Mouse (Mus musculus): ENCODE measurements at regions not wholly inside any gene's neighbourhood (a gene's known extent, or its start where the extent isn't known, plus 50 kb on each side); places are given as distances from the start of the nearest gene placed in this dataset.
A peak's percentile ranks its signal among the peaks of the same experiment; 100 is the strongest.

- no peak overlapping the region for H3K27ac ChIP-seq (ENCODE audit: insufficient read depth, low read length)
- no peaks in the 10 kb centered on the region for H3K27me3 ChIP-seq (ENCODE audit: control insufficient read depth, insufficient read depth, low read length, poor library complexity, severe bottlenecking)
- H3K9me3 ChIP-seq (replicated peaks; ENCODE audit: control insufficient read depth, insufficient read depth, low read length, poor library complexity, severe bottlenecking), result no peaks in the 10 kb centered on the region
- H3K4me3 ChIP-seq (ENCODE audit: low read depth, low read length), result no peak overlapping the region
- H3K9ac ChIP-seq (ENCODE audit: low read depth, poor library complexity, severe bottlenecking), result no peak overlapping the region
- no peaks in the 10 kb centered on the region for H3K4me1 ChIP-seq (ENCODE audit: control insufficient read depth, insufficient read depth, low read length)
- TF ChIP-seq CTCF (IDR thresholded peaks at IDR 0.05; ENCODE audit: low read depth, low read length) (no peak), POLR2A (IDR thresholded peaks at IDR 0.05; ENCODE audit: insufficient read depth, low read length) (no peak), EP300 (IDR thresholded peaks at IDR 0.05; ENCODE audit: insufficient read depth, low read depth, low read length) (no peak)
- H3K36me3 ChIP-seq (ENCODE audit: control insufficient read depth, insufficient read depth, low read length, poor library complexity, severe bottlenecking), result no peaks in the 10 kb centered on the region
Measured at GRCm38 (mm10) chr13:47557196-47557974, 434.9 kb downstream of the Rnf144b start.

GRCm38 (mm10) chr13:47562836-47563235, 440.4 kb downstream of the Rnf144b start:
- Histone ChIP-seq H3K4me1 (ENCODE audit: control insufficient read depth, insufficient read depth, low read length) (no peaks in the 10 kb centered on the region), H3K36me3 (ENCODE audit: control insufficient read depth, insufficient read depth, low read length, poor library complexity, severe bottlenecking) (no peaks in the 10 kb centered on the region), H3K27me3 (ENCODE audit: control insufficient read depth, insufficient read depth, low read length, poor library complexity, severe bottlenecking) (no peaks in the 10 kb centered on the region), H3K9ac (ENCODE audit: low read depth, poor library complexity, severe bottlenecking) (no peak overlapping the region), H3K9me3 (replicated peaks; ENCODE audit: control insufficient read depth, insufficient read depth, low read length, poor library complexity, severe bottlenecking) (no peaks in the 10 kb centered on the region), H3K4me3 (ENCODE audit: low read depth, low read length) (no peak overlapping the region), H3K27ac (ENCODE audit: insufficient read depth, low read length) (no peak overlapping the region)
- TF ChIP-seq CTCF (IDR thresholded peaks at IDR 0.05; ENCODE audit: low read depth, low read length), result no peak
- no peak for TF ChIP-seq POLR2A (IDR thresholded peaks at IDR 0.05; ENCODE audit: insufficient read depth, low read length)
- no peak for TF ChIP-seq EP300 (IDR thresholded peaks at IDR 0.05; ENCODE audit: insufficient read depth, low read depth, low read length)

- Histone ChIP-seq H3K4me1 (ENCODE audit: control insufficient read depth, insufficient read depth, low read length) (no peaks in the 10 kb centered on the region), H3K9me3 (replicated peaks; ENCODE audit: control insufficient read depth, insufficient read depth, low read length, poor library complexity, severe bottlenecking) (no peaks in the 10 kb centered on the region), H3K36me3 (ENCODE audit: control insufficient read depth, insufficient read depth, low read length, poor library complexity, severe bottlenecking) (no peaks in the 10 kb centered on the region), H3K27ac (ENCODE audit: insufficient read depth, low read length) (no peak overlapping the region), H3K9ac (ENCODE audit: low read depth, poor library complexity, severe bottlenecking) (no peak overlapping the region), H3K4me3 (ENCODE audit: low read depth, low read length) (no peak overlapping the region), H3K27me3 (ENCODE audit: control insufficient read depth, insufficient read depth, low read length, poor library complexity, severe bottlenecking) (no peaks in the 10 kb centered on the region)
- TF ChIP-seq EP300 (IDR thresholded peaks at IDR 0.05; ENCODE audit: insufficient read depth, low read depth, low read length) (no peak), CTCF (IDR thresholded peaks at IDR 0.05; ENCODE audit: low read depth, low read length) (peak; percentile 65)
Measured at GRCm38 (mm10) chr13:47576516-47576915, 454.1 kb downstream of the Rnf144b start.

GRCm38 (mm10) chr13:47580144-47580543, 457.7 kb downstream of the Rnf144b start:
- H3K4me1 ChIP-seq (ENCODE audit: control insufficient read depth, insufficient read depth, low read length), result no peaks in the 10 kb centered on the region
- no peaks in the 10 kb centered on the region for H3K36me3 ChIP-seq (ENCODE audit: control insufficient read depth, insufficient read depth, low read length, poor library complexity, severe bottlenecking)
- no peak overlapping the region for H3K4me3 ChIP-seq (ENCODE audit: low read depth, low read length)
- no peaks in the 10 kb centered on the region for H3K9me3 ChIP-seq (replicated peaks; ENCODE audit: control insufficient read depth, insufficient read depth, low read length, poor library complexity, severe bottlenecking)
- H3K27ac ChIP-seq (ENCODE audit: insufficient read depth, low read length), result no peak overlapping the region
- TF ChIP-seq CTCF (IDR thresholded peaks at IDR 0.05; ENCODE audit: low read depth, low read length) (no peak), EP300 (IDR thresholded peaks at IDR 0.05; ENCODE audit: insufficient read depth, low read depth, low read length) (no peak), POLR2A (IDR thresholded peaks at IDR 0.05; ENCODE audit: insufficient read depth, low read length) (no peak)
- no peaks in the 10 kb centered on the region for H3K27me3 ChIP-seq (ENCODE audit: control insufficient read depth, insufficient read depth, low read length, poor library complexity, severe bottlenecking)
- no peak overlapping the region for H3K9ac ChIP-seq (ENCODE audit: low read depth, poor library complexity, severe bottlenecking)

DNA sequence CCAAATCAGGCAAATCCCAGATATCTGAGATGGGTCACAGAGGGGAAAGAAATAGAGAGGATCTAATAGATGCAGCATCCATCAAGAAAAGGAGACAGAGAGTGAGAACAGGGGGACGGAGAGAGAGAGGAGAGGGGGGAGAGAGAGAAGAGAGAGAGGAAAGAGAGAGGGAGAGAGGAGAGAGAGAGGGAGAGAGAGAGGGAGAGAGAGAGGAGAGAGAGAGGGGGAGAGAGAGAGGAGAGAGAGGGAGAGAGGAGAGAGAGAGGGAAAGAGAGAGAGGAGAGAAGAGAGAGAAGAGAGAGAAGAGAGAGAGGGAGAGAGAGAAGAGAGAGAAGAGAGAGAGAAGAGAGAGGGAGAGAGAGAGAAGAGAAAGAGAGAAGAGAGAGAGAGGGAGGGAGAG, 462.7 kb downstream of the Rnf144b start:
- Histone ChIP-seq H3K4me3 (ENCODE audit: low read depth, low read length) (no peak overlapping the region), H3K4me1 (ENCODE audit: control insufficient read depth, insufficient read depth, low read length) (no peaks in the 10 kb centered on the region), H3K9me3 (replicated peaks; ENCODE audit: control insufficient read depth, insufficient read depth, low read length, poor library complexity, severe bottlenecking) (no peaks in the 10 kb centered on the region), H3K36me3 (ENCODE audit: control insufficient read depth, insufficient read depth, low read length, poor library complexity, severe bottlenecking) (no peaks in the 10 kb centered on the region), H3K27me3 (ENCODE audit: control insufficient read depth, insufficient read depth, low read length, poor library complexity, severe bottlenecking) (no peaks in the 10 kb centered on the region), H3K27ac (ENCODE audit: insufficient read depth, low read length) (no peak overlapping the region), H3K9ac (ENCODE audit: low read depth, poor library complexity, severe bottlenecking) (no peak overlapping the region)
- TF ChIP-seq EP300 (IDR thresholded peaks at IDR 0.05; ENCODE audit: insufficient read depth, low read depth, low read length), result no peak
- TF ChIP-seq CTCF (IDR thresholded peaks at IDR 0.05; ENCODE audit: low read depth, low read length), result no peak
- TF ChIP-seq POLR2A (IDR thresholded peaks at IDR 0.05; ENCODE audit: insufficient read depth, low read length), result no peak

- Histone ChIP-seq H3K9me3 (replicated peaks; ENCODE audit: control insufficient read depth, insufficient read depth, low read length, poor library complexity, severe bottlenecking) (no peaks in the 10 kb centered on the region), H3K36me3 (ENCODE audit: control insufficient read depth, insufficient read depth, low read length, poor library complexity, severe bottlenecking) (no peaks in the 10 kb centered on the region), H3K27me3 (ENCODE audit: control insufficient read depth, insufficient read depth, low read length, poor library complexity, severe bottlenecking) (no peaks in the 10 kb centered on the region), H3K9ac (ENCODE audit: low read depth, poor library complexity, severe bottlenecking) (no peak overlapping the region), H3K27ac (ENCODE audit: insufficient read depth, low read length) (no peak overlapping the region), H3K4me3 (ENCODE audit: low read depth, low read length) (no peak overlapping the region), H3K4me1 (ENCODE audit: control insufficient read depth, insufficient read depth, low read length) (no peaks in the 10 kb centered on the region)
- TF ChIP-seq CTCF (IDR thresholded peaks at IDR 0.05; ENCODE audit: low read depth, low read length) (no peak), EP300 (IDR thresholded peaks at IDR 0.05; ENCODE audit: insufficient read depth, low read depth, low read length) (no peak), POLR2A (IDR thresholded peaks at IDR 0.05; ENCODE audit: insufficient read depth, low read length) (no peak)
Measured at GRCm38 (mm10) chr13:47602646-47603045, 480.2 kb downstream of the Rnf144b start.
